Mouse (Mus musculus): ENCODE measurements around the gene Ccdc148. TPM values are rescaled to one million over a fixed set of nuclear protein-coding genes. Genes with fewer than 3 reads are reported as not detected.
A peak's percentile ranks its signal among the peaks of the same experiment; 100 is the strongest.

Ccdc148 gene
- polyA plus RNA-seq, 1 experiment from 2014 or later: 0.60 TPM

DNA sequence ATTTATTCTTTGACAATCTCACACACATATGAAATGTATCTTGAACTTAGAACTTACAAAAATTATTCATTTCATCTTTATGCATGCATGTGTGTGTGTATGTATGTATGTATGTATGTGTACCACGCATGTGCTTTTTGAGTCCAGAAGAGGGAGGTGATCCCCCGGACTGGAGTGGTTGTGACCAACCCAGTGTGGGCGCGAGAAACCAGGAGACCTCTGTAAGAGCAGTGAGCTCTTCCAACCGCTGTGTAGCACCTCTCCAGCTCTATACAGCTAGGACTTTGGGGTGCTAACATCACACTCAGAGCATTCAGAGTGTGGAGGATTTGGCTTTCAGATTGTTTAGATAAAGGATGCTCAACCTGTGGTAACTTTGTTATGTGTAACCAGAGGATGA, 10.1 kb upstream of the Ccdc148 start:
- Histone ChIP-seq H3K27me3 (ENCODE audit: control insufficient read depth, insufficient read depth, low read length) (no peaks in the 10 kb centered on the region), H3K9ac (ENCODE audit: low read depth, low read length) (no peak overlapping the region), H3K27ac (ENCODE audit: low read depth, low read length) (no peak overlapping the region), H3K9me3 (ENCODE audit: control insufficient read depth, low read length) (no peaks in the 10 kb centered on the region), H3K4me1 (replicated peaks; ENCODE audit: control insufficient read depth, insufficient read depth, low read length) (no peaks in the 10 kb centered on the region), H3K4me2 (replicated peaks; ENCODE audit: low read depth, low read length) (no peak overlapping the region), H3K36me3 (ENCODE audit: control insufficient read depth, insufficient read depth, low read length) (no peaks in the 10 kb centered on the region), H3K4me3 (ENCODE audit: low read depth, low read length) (no peak overlapping the region)
- no peak for ATAC-seq (ENCODE audit: low FRiP score)
- WGBS: 93% methylated on average over 5 of the region's 5 CpGs
- no peak for DNase-seq (ENCODE audit: low spot score)

DNA sequence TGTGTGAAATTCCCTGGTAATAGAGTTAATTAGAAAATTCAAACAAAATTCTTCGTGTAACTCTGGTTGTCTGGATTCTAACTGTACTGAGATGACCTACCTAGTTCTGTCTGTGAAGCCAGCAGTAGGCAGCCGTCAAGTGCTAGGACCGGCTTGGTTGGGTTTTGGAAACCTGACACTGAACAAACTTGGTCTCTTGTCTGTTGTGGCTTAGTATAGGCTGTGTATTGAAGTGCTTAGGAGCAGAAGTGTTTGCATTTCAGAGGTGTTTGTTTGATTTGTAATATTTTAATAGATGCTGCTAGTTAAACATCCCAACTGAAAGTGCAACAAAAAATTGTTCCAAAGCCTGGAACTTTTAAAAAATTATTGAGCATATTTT, 9.7 kb upstream of the Ccdc148 start:
- 81% methylated on average over 3 of the region's 3 CpGs for WGBS
- Histone ChIP-seq H3K9ac (ENCODE audit: low read depth, low read length) (no peak overlapping the region), H3K4me2 (replicated peaks; ENCODE audit: low read depth, low read length) (no peak overlapping the region), H3K4me3 (ENCODE audit: low read depth, low read length) (no peak overlapping the region), H3K4me1 (replicated peaks; ENCODE audit: control insufficient read depth, insufficient read depth, low read length) (no peaks in the 10 kb centered on the region), H3K27ac (ENCODE audit: low read depth, low read length) (no peak overlapping the region), H3K27me3 (ENCODE audit: control insufficient read depth, insufficient read depth, low read length) (no peaks in the 10 kb centered on the region), H3K36me3 (ENCODE audit: control insufficient read depth, insufficient read depth, low read length) (no peaks in the 10 kb centered on the region), H3K9me3 (ENCODE audit: control insufficient read depth, low read length) (no peaks in the 10 kb centered on the region)
- DNase-seq (ENCODE audit: low spot score): no peak
- no peak for ATAC-seq (ENCODE audit: low FRiP score)

DNA sequence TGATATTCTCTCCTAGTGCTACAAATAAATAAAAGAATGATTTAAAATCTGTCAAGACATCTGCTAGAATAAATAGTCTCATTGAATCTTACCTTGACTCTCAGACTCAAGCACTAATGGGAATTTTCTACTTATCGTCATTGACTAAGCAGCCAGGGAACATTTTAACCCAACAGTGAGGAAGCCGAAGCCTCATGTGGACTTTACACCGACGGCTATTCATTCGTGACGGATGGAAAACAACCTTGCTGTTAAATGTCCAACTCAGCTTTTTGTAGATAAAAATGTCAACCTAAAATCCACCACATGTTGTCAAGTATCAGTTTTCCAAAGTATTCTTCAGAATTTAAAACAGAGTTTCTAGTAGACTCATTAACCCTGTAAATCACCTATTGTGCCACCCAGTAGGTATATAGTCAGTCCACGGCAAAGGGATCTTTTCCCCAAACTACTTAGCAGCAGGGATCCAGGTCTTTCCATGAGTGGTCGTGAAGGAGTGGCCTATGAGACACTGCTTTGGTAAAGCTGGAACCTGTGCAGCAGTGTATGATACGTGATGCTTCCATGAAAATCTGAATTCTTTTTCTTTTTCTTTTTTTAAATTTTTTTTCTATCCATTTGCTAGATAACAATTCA, 9.2 kb upstream of the Ccdc148 start:
- DNase-seq (ENCODE audit: low spot score) (no peak), ATAC-seq (ENCODE audit: low FRiP score) (no peak)
- H3K4me2 ChIP-seq (replicated peaks; ENCODE audit: low read depth, low read length): no peak overlapping the region
- no peak overlapping the region for H3K9ac ChIP-seq (ENCODE audit: low read depth, low read length)
- 84% methylated on average over 9 of the region's 9 CpGs for whole genome bisulfite sequencing
- H3K4me3 ChIP-seq (ENCODE audit: low read depth, low read length): no peak overlapping the region
- H3K27me3 ChIP-seq (ENCODE audit: control insufficient read depth, insufficient read depth, low read length): no peaks in the 10 kb centered on the region
- no peak overlapping the region for H3K27ac ChIP-seq (ENCODE audit: low read depth, low read length)
- H3K4me1 ChIP-seq (replicated peaks; ENCODE audit: control insufficient read depth, insufficient read depth, low read length): no peaks in the 10 kb centered on the region
- H3K36me3 ChIP-seq (ENCODE audit: control insufficient read depth, insufficient read depth, low read length): no peaks in the 10 kb centered on the region
- H3K9me3 ChIP-seq (ENCODE audit: control insufficient read depth, low read length): no peaks in the 10 kb centered on the region

- DNase-seq (ENCODE audit: low spot score): no peak
- Histone ChIP-seq H3K27ac (ENCODE audit: low read depth, low read length) (no peak overlapping the region), H3K4me2 (replicated peaks; ENCODE audit: low read depth, low read length) (no peak overlapping the region), H3K27me3 (ENCODE audit: control insufficient read depth, insufficient read depth, low read length) (no peaks in the 10 kb centered on the region), H3K9me3 (ENCODE audit: control insufficient read depth, low read length) (no peaks in the 10 kb centered on the region), H3K4me3 (ENCODE audit: low read depth, low read length) (no peak overlapping the region), H3K36me3 (ENCODE audit: control insufficient read depth, insufficient read depth, low read length) (no peaks in the 10 kb centered on the region), H3K4me1 (replicated peaks; ENCODE audit: control insufficient read depth, insufficient read depth, low read length) (no peaks in the 10 kb centered on the region; the same call in 1 of the 2 replicates), H3K9ac (ENCODE audit: low read depth, low read length) (no peak overlapping the region)
- 88% methylated on average over 4 of the region's 4 CpGs for WGBS
- no peak for ATAC-seq (ENCODE audit: low FRiP score)
These were observed 7.3 kb upstream of the Ccdc148 start for GRCm38 (mm10) chr2:59167830-59168229.

DNA sequence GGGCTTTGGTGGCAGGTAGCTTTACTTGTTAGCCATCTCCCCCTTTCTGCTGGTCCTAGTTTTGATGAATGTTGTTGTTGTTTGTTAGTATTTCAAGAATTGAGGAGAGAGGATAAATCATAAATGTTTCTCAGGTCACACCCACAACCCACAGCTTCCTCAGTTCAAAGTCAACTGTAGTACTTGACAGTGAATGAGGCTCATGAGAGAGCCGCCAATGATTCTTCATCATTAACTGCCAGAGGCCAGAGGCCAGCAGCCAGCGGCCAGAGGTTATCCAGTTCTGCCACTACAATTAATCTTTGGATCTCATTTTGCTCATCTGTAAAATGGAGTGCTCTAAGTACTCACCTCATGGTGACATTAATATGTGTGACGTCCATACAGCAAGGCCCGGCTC, 6.5 kb upstream of the Ccdc148 start:
- Histone ChIP-seq H3K4me3 (ENCODE audit: low read depth, low read length) (no peak overlapping the region), H3K9ac (ENCODE audit: low read depth, low read length) (no peak overlapping the region), H3K4me1 (replicated peaks; ENCODE audit: control insufficient read depth, insufficient read depth, low read length) (no peaks in the 10 kb centered on the region; the same call in 1 of the 2 replicates), H3K4me2 (replicated peaks; ENCODE audit: low read depth, low read length) (no peak overlapping the region), H3K27ac (ENCODE audit: low read depth, low read length) (no peak overlapping the region), H3K36me3 (ENCODE audit: control insufficient read depth, insufficient read depth, low read length) (no peaks in the 10 kb centered on the region), H3K9me3 (ENCODE audit: control insufficient read depth, low read length) (no peaks in the 10 kb centered on the region), H3K27me3 (ENCODE audit: control insufficient read depth, insufficient read depth, low read length) (no peaks in the 10 kb centered on the region)
- no peak for ATAC-seq (ENCODE audit: low FRiP score)
- 87% methylated on average over 4 of the region's 4 CpGs for WGBS
- DNase-seq (ENCODE audit: low spot score): no peak

- Histone ChIP-seq H3K4me3 (ENCODE audit: low read depth, low read length) (peak overlapping the region; percentile 93), H3K27ac (ENCODE audit: low read depth, low read length) (no peak overlapping the region), H3K4me2 (replicated peaks; ENCODE audit: low read depth, low read length) (peak overlapping the region; percentile 89), H3K27me3 (ENCODE audit: control insufficient read depth, insufficient read depth, low read length) (no peaks in the 10 kb centered on the region), H3K36me3 (ENCODE audit: control insufficient read depth, insufficient read depth, low read length) (no peaks in the 10 kb centered on the region), H3K9me3 (ENCODE audit: control insufficient read depth, low read length) (no peaks in the 10 kb centered on the region), H3K9ac (ENCODE audit: low read depth, low read length) (peak overlapping the region; percentile 87; the same call in 1 of the 2 replicates), H3K4me1 (replicated peaks; ENCODE audit: control insufficient read depth, insufficient read depth, low read length) (no peaks in the 10 kb centered on the region; the same call in 1 of the 2 replicates)
- 43% methylated on average over 8 of the region's 8 CpGs for WGBS
- DNase-seq (ENCODE audit: low spot score) (peak; percentile 13), ATAC-seq (ENCODE audit: low FRiP score) (no peak)
These were observed 1.8 kb upstream of the Ccdc148 start for GRCm38 (mm10) chr2:59162285-59162600.

GRCm38 (mm10) chr2:59161441-59162284, 1.2 kb upstream of the Ccdc148 start:
- Histone ChIP-seq H3K4me1 (replicated peaks; ENCODE audit: control insufficient read depth, insufficient read depth, low read length) (no peaks in the 10 kb centered on the region; the same call in 1 of the 2 replicates), H3K27me3 (ENCODE audit: control insufficient read depth, insufficient read depth, low read length) (no peaks in the 10 kb centered on the region), H3K4me3 (ENCODE audit: low read depth, low read length) (peak overlapping the region; percentile 93), H3K9me3 (ENCODE audit: control insufficient read depth, low read length) (no peaks in the 10 kb centered on the region), H3K36me3 (ENCODE audit: control insufficient read depth, insufficient read depth, low read length) (no peaks in the 10 kb centered on the region), H3K9ac (ENCODE audit: low read depth, low read length) (peak overlapping the region; percentile 87), H3K4me2 (replicated peaks; ENCODE audit: low read depth, low read length) (peak overlapping the region; percentile 89), H3K27ac (ENCODE audit: low read depth, low read length) (peak overlapping the region; percentile 78)
- WGBS: 1% methylated on average over 73 of the region's 74 CpGs
- ATAC-seq (ENCODE audit: low FRiP score) (peak; percentile 69), DNase-seq (ENCODE audit: low spot score) (peak; percentile 82)

GRCm38 (mm10) chr2:59161021-59161440, 548 bp upstream of the Ccdc148 start:
- no peaks in the 10 kb centered on the region for H3K36me3 ChIP-seq (ENCODE audit: control insufficient read depth, insufficient read depth, low read length)
- peak overlapping the region; percentile 89 for H3K4me2 ChIP-seq (replicated peaks; ENCODE audit: low read depth, low read length)
- 0% methylated on average over 30 of the region's 58 CpGs for WGBS

More at GRCm38 (mm10) chr2:59161021-59161440, 548 bp upstream of the Ccdc148 start:
- peak overlapping the region; percentile 78 for H3K27ac ChIP-seq (ENCODE audit: low read depth, low read length)
- DNase-seq (ENCODE audit: low spot score) (peak; percentile 70), ATAC-seq (ENCODE audit: low FRiP score) (peak; percentile 72)
- no peaks in the 10 kb centered on the region for H3K27me3 ChIP-seq (ENCODE audit: control insufficient read depth, insufficient read depth, low read length)
- no peaks in the 10 kb centered on the region for H3K9me3 ChIP-seq (ENCODE audit: control insufficient read depth, low read length)
- peak overlapping the region; percentile 93 for H3K4me3 ChIP-seq (ENCODE audit: low read depth, low read length)
- no peaks in the 10 kb centered on the region; the same call in 1 of the 2 replicates for H3K4me1 ChIP-seq (replicated peaks; ENCODE audit: control insufficient read depth, insufficient read depth, low read length)
- peak overlapping the region; percentile 87 for H3K9ac ChIP-seq (ENCODE audit: low read depth, low read length)

All from hindbrain, embryonic 11.5 days (tissue).